Mouse (Mus musculus) Muller cell, postnatal 12 days (primary cell): ENCODE measurements at regions not wholly inside any gene's neighbourhood (a gene's known extent, or its start where the extent isn't known, plus 50 kb on each side); places are given as distances from the start of the nearest gene placed in this dataset.

ENCODE experiments used
- DNase-seq: peaks from one replicate; pipeline ENCODE4 v3.0.0-alpha.2; 2015; ENCODE audit errors: inconsistent ontology term

DNA sequence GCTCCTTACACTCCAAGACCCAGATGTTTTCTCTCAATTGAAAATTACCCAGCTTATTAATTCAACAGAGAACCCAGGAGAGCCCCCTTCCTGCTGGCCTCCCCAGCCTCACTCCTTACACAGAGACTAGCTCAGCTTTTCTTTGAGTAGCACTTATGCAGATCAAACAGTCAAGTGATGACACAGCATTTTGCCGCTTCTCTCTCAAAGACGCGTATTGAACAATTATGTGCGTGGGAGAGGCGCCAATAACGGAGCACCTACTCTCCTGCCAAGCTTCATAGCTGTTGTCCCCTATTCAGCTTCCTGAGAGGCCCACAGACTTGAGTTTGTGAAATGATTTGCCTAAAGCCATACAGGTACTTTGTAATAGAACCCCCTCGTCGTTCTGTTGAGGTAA is 428.5 kb downstream of the Fut8 start:
- DNase-seq: no peak

DNA sequence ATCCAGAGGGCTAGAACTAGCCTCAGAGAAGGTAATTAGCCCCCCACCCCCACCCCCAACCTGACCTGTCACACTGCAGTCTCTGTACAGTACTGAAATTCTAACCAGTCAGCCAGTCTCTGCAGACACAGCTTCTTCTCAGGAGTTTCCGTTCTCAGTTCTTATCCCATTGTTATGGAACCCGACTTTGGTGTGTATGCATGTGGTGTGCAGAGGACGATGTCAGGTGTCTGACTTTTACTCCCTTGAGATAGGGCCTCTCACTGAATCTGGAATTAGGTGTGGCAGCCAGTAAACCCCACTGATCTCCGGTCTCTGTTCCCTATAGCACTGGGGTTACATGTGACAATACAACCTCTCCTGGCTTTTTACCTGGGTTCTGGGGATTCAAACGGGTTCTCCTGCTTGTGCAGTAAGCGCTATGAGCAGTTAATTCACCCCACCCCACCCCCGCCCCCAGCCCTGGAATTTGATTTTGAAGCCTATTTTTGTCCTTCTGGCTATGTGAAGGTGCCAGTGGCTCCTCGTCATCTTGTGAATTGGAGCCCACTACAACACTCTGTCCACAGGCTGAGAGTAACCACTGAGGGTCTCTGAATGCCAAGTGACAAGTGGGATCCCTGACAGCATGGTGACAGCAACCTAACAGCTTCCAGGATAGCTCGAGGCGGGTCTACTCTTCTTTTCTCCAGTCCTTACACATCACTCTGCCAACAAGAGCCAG is 429.4 kb downstream of the Fut8 start:
- no peak for DNase-seq

GRCm38 (mm10) chr12:77667875-77668204 is 429.9 kb downstream of the Fut8 start:
- DNase-seq: peak; percentile 40

- no peak for DNase-seq
Observed at GRCm38 (mm10) chr12:77670531-77670930, 432.6 kb downstream of the Fut8 start.

DNA sequence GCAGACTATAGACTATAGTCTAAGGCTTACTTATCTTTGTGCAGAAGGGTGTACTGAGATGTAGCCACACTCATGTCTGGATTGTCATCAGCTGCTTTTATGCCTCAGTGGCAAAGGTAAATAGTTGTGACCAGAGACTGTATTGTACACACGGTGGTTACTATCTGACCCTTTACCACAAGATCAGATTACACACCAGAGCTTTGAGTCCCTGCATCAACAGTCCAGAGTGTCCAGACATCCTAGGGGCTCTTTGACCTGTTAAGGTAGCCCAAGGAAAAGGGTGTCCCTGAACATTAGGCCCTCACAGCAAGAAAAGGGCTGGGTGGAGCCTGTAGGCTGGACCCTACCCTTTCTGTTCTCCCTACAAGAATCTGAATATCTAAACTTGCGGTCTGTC is 436.4 kb downstream of the Fut8 start:
- no peak for DNase-seq

DNA sequence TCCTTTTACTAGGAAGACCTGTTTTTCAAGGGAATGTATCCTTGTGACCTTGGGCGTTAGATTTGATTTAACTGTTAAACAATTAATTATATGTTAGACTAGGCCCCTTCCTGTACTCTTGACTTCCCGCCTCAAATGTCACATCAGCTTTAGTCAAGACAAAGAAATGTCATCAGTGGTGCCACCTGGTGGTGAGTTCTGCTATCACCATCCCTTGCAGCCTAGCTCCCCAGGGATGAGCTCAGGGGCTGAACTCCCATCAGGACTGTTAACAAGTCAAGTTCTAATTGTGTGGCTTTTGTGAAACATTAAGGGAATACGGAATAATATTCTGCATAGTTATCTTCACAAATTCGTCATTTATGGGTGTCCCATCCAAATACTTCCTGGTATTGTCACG is 436.8 kb downstream of the Fut8 start:
- no peak for DNase-seq

DNA sequence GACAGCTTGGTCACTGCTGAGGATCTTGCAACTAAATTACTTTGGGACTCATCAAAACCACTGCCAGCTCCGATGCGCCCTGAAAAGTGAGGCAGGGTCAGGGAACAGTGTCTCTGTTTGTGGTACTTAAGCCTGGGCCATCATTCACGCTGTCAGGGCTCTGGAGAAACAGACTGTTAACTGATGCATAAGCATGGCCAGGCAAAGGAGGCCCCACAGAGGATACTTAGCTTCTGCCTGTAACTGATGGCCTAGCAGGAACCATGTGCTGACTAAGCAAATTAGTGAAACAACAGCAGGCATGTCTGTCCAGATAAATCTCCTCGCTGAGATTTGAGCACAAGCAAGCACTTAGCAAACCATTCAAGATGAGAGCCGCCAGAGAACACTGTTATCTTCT is 440.1 kb downstream of the Fut8 start:
- no peak for DNase-seq

DNA sequence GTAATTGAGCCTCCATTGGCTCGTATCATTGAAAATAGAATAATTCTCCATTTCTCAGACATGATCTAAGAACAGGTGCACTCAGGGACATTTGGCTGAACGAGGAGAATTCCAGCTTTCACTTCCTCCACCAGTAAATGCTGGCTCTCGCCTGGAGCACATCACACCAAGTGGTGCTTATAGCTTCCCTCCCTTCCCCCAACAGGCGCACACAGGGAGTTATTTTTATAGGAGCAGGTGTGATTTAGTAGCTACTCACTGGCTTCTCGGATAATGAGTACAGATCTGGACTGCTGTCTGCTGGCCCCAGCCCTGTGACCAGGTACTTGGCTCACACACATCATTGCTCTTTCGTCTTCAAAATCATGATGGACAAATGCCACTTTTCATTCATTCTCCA is 456.2 kb downstream of the Fut8 start:
- no peak for DNase-seq

- no peak for DNase-seq
Observed at GRCm38 (mm10) chr12:77696039-77696631, 458.2 kb downstream of the Fut8 start.

DNA sequence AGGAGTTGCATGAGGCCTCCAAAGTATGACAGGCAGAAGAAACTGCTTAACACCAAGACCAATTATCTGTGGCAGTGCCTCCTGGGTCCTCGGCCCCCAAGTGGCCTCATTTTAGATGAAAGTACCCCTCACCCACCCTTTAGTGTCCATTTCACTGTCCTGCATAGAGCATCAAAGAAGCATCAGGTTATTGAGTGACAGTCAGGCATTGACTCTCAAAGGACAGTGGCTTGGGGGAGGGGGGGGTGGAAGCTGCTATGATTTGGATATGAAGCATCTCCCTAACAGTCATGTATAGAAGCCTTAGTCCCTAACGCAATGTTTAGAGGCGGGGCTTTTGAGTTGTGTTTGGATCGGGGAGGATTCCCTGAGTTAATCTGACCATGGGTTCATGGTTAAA is 458.7 kb downstream of the Fut8 start:
- DNase-seq: no peak

- peak; percentile 65 for DNase-seq
Observed at GRCm38 (mm10) chr12:77698088-77698487, 460.2 kb downstream of the Fut8 start.

DNA sequence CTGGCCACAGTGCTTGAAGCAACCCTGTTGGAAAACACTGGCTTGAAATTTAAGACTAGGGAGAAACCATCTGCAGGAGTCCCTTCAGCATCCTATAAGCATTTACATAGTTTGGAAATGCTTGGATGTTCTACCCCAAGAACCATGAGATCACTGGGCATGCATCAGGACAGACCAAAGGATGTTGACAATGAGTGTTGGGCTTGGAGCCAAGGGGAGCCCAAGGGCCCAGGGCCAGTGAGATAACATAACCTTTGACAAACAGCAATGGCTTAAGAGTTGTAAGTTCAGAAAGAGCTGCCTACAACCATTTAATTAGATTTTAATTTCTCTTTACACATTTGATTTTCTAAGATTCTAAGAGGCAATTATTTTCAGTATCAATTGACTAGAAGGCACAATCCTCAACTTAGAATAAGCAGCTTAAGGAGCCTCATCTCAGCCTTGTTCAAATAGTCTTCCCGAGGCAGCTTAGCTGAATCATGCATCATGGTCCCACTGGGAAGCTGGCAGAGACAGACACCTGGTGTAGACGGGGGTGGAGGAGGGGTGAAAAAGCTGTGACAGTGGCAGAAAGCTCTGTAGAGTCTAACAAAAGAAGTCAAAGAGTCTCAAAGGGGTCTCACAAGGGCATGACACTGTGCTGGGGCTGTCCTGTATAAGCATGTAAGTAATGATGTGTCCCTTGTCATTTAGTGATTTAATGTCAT is 462.1 kb downstream of the Fut8 start:
- no peak for DNase-seq

GRCm38 (mm10) chr12:77715506-77715905 is 477.6 kb downstream of the Fut8 start:
- no peak for DNase-seq

DNA sequence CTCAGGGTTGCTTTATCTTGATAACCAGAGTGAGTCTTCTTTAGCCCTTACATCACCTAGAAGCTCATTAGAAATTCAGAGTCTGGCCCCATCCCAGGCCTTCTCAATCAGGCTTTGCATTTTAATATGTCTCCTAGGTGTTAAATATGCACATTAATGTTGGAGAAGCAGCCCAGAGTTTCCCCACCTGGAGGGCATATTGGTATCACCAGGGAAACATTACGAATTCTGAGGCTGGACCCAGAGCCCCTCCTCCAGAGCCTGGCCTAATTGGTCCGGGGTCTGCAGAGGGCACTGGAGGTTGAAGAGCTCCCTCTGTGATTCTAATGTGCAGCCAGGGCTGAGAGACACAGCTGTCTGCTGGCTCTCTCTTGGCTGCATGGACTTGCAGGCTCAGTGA is 478.1 kb downstream of the Fut8 start:
- peak; percentile 13 for DNase-seq

GRCm38 (mm10) chr12:77727766-77728165 is 466.3 kb upstream of the Gm6657 start:
- peak; percentile 19 for DNase-seq

DNA sequence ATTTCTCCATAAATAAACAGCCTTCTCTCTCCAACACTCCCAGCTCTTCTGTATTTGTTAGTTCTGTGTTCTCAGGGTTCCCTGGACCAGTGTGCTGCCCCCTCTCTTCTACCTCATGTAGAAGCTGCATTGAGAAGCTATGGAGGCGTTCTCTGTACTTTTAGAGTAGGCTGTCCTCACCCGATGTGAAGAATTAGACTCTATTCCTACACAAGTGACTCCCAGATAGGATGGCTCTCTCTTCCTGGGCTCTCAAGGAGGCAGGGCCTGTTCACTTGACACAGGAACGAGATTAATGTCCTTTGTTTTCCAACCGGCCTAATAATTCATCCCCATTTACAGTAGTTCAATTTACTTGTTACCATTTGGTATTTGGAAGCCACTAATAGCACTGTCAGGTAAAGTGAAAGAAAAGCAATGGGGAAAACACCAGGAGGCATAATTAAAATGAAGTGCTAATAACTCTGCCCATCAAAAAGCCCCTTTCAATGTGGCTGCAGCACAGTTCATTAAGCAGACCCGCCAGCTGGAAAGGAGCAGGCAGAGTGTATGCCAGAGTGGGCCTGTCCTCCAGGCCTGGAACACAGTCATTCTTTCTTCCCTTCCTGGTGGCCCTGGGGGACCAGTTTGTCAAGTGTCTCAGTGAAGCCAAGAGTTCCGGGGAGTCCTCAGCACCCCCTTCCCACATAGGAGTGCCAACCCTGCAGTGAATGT is 454.8 kb upstream of the Gm6657 start:
- DNase-seq: peak; percentile 75

DNA sequence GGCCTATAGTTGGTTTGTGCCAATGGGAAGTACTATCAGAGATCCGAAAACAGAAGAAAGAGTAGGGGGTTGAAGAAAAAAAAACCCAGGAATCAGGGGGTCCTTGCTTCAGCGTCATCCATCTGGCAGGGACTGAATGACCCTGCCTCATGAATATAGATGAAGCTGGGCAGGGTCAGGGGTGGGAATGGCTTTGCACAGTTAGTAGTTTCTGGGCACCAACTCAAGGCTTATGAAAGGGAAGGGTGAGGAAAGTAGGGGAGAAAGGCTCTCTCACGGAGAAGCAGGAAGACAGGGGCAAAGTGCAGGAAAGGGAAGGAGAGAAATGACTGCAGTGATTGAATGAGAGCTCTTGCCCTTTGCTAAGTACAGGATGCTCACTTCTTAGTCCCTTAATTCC is 451.3 kb upstream of the Gm6657 start:
- DNase-seq: no peak

DNA sequence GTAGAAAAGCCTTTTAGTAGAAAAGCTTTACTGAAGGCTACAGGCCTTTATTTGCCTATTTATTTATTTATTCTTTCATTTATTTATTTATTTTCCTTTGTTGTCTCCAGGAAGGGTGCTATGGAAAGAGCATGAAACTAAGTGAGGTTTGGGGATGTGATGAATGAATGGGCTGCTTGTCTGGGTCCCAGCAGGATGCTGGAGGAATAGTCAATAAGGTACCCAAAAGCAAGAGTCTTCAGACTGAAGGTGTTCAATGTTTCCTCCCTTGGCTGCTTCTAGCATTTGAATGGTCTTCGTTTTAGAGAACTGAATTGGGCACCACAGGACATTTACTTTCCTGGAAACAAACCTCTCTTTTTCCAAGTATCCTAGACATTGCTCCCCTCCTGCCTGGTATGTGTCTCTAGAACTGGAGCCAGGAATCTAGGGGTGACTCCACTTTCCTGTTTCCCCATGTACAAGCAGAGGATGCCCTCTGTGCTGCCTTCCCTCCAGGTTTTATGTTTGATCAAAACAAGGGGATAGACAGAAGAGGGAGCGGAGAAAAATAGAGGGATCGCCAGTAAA is 444.5 kb upstream of the Gm6657 start:
- no peak for DNase-seq

DNA sequence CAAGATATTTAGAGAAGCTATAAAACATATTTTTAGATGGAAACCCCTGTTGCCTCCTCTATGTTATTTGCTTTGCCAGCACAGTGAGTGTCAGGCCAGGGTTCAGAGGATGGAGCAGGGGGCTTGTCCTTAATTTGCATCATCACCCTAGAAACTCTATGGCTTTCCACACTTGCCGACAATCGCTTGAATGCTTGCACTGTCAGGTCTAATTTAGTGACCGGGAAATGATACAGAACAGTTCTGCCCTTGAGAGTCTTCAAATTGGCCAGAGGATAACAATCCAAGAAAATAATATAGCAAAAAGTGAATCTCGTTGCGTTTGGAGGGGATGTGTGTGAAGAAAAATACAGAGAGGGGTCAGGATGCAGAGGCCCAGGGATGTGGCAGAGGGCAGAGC is 441.9 kb upstream of the Gm6657 start:
- no peak for DNase-seq

- DNase-seq: no peak
Observed at GRCm38 (mm10) chr12:77756021-77756420, 438.0 kb upstream of the Gm6657 start.

GRCm38 (mm10) chr12:77760976-77761375 is 433.1 kb upstream of the Gm6657 start:
- DNase-seq: no peak

DNA sequence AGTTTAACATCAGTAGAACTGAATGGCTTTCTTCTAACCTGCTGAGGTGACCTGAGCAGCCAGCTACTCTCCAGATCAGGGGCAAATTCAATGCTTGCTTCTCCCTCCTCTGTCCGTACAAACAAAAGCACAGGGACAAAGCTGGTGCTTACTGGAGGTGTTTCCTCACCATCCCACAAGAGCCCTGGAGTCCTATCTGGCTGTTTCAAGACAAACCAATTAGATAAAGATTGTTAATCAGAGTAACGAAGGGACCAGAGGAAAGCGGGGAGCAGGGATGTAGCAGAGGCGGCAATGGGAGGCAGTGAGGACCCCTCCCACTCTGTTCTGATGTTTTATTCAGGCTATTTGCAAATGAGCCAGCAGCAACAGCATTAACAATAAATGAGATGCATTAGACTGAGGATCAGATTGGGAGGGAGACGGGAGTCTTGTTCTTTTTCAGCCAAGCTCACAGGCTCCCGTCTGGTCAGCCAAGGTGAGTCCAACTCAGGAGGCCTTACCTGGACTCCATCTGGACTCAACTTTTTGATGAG is 418.0 kb upstream of the Gm6657 start:
- no peak for DNase-seq
